Mouse (Mus musculus) forebrain, postnatal 0 days (tissue): Measurements from ENCODE around the gene Mrpl27. TPM values are rescaled to one million over a fixed set of nuclear protein-coding genes. Genes with fewer than 3 reads are reported as not detected.

ENCODE experiments used
- ATAC-seq: fragments of 200-750 bp; cut with Nextera tagmentation; 2 replicates; pipeline ENCODE4 v1.8.0; 2017; ENCODE audit warnings: mild to moderate bottlenecking, moderate library complexity
- DNase-seq: peaks from one replicate; pipeline ENCODE4 v3.0.0-alpha.2; 2015
- H3K27ac ChIP-seq: fragments of 300-500 bp; sonication (generic); 2 replicates; pipeline ENCODE4 v1.5.1; 2014; ENCODE audit warnings: low read depth, mild to moderate bottlenecking, antibody characterized with exemption, low read length, moderate library complexity, mixed read lengths
- H3K27me3 ChIP-seq: fragments of 300-500 bp; sonication (generic); 2 replicates; pipeline ENCODE4 v1.6.1; 2014; ENCODE audit warnings: mild to moderate bottlenecking, low read length, mixed read lengths; ENCODE audit not compliant: insufficient read depth
- H3K36me3 ChIP-seq: fragments of 300-500 bp; sonication (generic); 2 replicates; pipeline ENCODE4 v1.6.1; 2014; ENCODE audit warnings: mild to moderate bottlenecking, moderate library complexity; ENCODE audit not compliant: insufficient read depth
- H3K4me1 ChIP-seq: fragments of 300-500 bp; sonication (generic); 2 replicates; pipeline ENCODE4 v1.6.1; 2014; ENCODE audit warnings: antibody characterized with exemption; ENCODE audit not compliant: insufficient read depth
- H3K4me2 ChIP-seq: fragments of 300-500 bp; sonication (generic); 2 replicates; pipeline ENCODE4 v1.6.1; 2014; ENCODE audit warnings: low read depth, mild to moderate bottlenecking, moderate library complexity
- H3K4me3 ChIP-seq: fragments of 300-500 bp; sonication (generic); 2 replicates; pipeline ENCODE4 v1.5.1; 2014; ENCODE audit warnings: low read depth, low read length, mixed read lengths
- H3K9ac ChIP-seq: fragments of 300-500 bp; sonication (generic); 2 replicates; pipeline ENCODE4 v1.6.1; 2014; ENCODE audit warnings: mild to moderate bottlenecking
- H3K9me3 ChIP-seq: fragments of 300-500 bp; sonication (generic); 2 replicates; pipeline ENCODE4 v1.6.1; 2016; ENCODE audit warnings: low read length
- CTCF ChIP-seq: sonication (generic); IDR thresholded peaks from 2 replicates; pipeline ENCODE4 v1.5.1; 2016; ENCODE audit warnings: antibody characterized with exemption, control low read depth, low read depth
- WGBS: fragments of 180-500 bp; shearing (Covaris S2); extraction: QIAGEN DNeasy Blood & Tissue Kit; methylation state at CpG from one replicate; pipeline ENCODE4 v1.1.7; 2014; 5-methylcytosine and 5-hydroxymethylcytosine counted together
- polyA plus RNA-seq: library from polyadenylated mRNA; unstranded; fragments of >200 nt; fragmentation: Nextera tagmentation; extraction: Ambion mirVana; gene quantifications from 2 replicates; pipeline ENCODE4 v1.2.1, GENCODE M21; 2015
- total RNA-seq: library from RNA; depleted of rRNA; stranded (reverse); fragments of >200 nt; gene quantifications from 2 replicates; pipeline ENCODE4 v1.2.3, GENCODE M21; 2014; rRNA removed

Gene Mrpl27
- total and polyA plus RNA-seq, 2 experiments from 2014 or later = 50.7 to 149 TPM

DNA sequence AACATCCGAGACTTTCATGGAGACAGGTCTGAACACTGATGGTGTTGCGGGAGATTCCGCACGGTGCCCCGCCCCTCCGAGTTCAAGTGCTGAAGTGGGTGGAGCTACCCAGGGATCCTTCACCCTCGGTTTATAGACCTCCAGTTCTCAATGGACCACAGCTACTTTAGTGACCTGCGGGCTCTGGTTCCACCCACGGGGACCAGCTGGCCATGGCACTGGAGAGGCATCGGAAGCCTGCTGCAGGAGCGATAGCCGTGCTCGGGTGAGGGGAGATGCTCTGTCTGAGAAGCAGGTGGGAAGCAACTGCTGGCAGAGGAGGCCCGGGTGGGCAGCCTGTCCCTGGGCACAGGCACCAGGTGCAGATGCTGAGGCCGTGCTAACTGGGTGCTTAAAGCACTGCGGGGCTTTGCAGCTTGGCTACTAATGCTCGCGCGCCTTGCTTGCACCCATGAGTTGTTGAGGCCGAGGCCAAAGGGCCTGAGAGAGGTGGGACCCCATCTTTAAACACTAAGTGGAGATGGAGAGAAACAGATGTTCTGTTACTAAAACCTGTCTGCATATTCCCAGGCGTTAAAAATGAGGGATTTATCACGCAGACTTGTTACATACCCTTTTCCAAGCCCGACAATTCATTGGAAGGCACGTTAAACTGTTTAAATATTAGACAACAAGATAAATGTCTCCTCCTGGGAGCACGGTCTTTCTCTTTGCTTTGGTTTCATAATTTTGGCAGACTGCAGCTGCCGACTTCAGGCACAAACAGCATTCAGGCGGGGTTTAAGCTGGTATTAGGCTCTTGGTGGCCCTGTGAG is 48.0 kb downstream of the Mrpl27 start:
- no peak overlapping the region for H3K9ac ChIP-seq
- ATAC-seq (no peak), DNase-seq (no peak)
- 68% methylated on average over 27 of the region's 27 CpGs for WGBS
- H3K9me3 ChIP-seq = no peaks in the 10 kb centered on the region
- no peak overlapping the region for H3K4me3 ChIP-seq
- H3K36me3 ChIP-seq = no peaks in the 10 kb centered on the region
- H3K4me1 ChIP-seq = no peaks in the 10 kb centered on the region
- no peaks in the 10 kb centered on the region for H3K27me3 ChIP-seq
- no peak overlapping the region for H3K27ac ChIP-seq
- H3K4me2 ChIP-seq = no peak overlapping the region
- TF ChIP-seq CTCF = no peak

DNA sequence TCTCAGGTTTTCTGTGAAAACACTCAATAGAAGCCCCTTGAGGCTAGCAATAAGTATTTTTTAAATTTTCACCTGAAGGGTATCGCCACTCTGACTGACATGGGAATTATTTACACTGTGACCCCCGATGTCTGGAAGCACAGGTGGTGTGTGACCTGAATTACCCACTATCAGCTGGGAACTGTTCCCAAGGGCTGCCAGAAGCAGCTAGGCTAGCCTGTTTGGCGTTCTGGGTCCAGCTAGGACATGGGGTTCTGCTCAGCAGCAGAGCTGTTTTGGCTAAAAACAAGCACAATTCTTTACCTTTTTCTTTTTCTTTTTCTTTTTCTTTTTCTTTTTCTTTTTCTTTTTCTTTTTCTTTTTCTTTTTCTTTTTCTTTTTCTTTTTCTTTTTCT is 48.6 kb downstream of the Mrpl27 start:
- no peaks in the 10 kb centered on the region for H3K9me3 ChIP-seq
- ATAC-seq (no peak), DNase-seq (no peak)
- TF ChIP-seq CTCF = no peak
- 67% methylated on average over 3 of the region's 3 CpGs for WGBS
- no peaks in the 10 kb centered on the region for H3K4me1 ChIP-seq
- no peak overlapping the region for H3K4me3 ChIP-seq
- no peak overlapping the region for H3K4me2 ChIP-seq
- no peaks in the 10 kb centered on the region for H3K36me3 ChIP-seq
- H3K9ac ChIP-seq = no peak overlapping the region
- no peak overlapping the region for H3K27ac ChIP-seq
- no peaks in the 10 kb centered on the region for H3K27me3 ChIP-seq

GRCm38 (mm10) chr11:94704020-94704419 is 50.5 kb downstream of the Mrpl27 start:
- Histone ChIP-seq H3K27me3 (no peaks in the 10 kb centered on the region), H3K4me2 (no peak overlapping the region), H3K9ac (no peak overlapping the region), H3K27ac (no peak overlapping the region), H3K4me3 (no peak overlapping the region), H3K4me1 (no peaks in the 10 kb centered on the region), H3K36me3 (no peaks in the 10 kb centered on the region), H3K9me3 (no peaks in the 10 kb centered on the region)
- 34% methylated on average over 7 of the region's 7 CpGs for whole genome bisulfite sequencing
- peak; percentile 32 for TF ChIP-seq CTCF
- ATAC-seq = no peak
- no peak for DNase-seq

DNA sequence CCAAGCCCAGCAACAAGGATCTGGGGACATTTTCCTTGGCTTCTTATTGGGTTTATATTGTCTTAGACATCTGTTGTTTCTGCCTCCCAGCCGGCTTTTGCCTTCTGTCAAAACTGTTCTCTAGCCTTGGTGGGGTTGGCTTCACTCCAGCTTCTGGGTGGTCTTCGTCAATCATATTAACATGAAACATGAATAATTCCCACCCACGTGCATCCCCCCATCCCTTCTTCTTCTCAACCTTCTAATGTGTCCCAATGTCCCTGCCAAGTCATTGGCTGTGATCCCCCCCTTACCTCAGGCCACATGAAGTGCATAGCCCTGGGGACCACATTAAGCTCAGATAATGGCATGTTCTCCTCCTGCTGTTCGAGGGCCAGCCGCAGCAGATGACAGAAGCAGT is 50.9 kb downstream of the Mrpl27 start, which contains the start of gene Gm11541:
Gm11541 (minus strand) TSS at position 28 of the 400 bp plus-strand sequence.
- H3K27me3 ChIP-seq = no peaks in the 10 kb centered on the region

More for the DNA sequence above, 50.9 kb downstream of the Mrpl27 start, which contains the start of gene Gm11541:
- 49% methylated on average over 5 of the region's 5 CpGs for WGBS
- ATAC-seq (no peak), DNase-seq (peak; percentile 72)
- Histone ChIP-seq H3K4me1 (no peaks in the 10 kb centered on the region), H3K9ac (no peak within 1 kb of the TSS), H3K9me3 (no peaks in the 10 kb centered on the region), H3K36me3 (no peaks in the 10 kb centered on the region), H3K4me3 (no peak within 1 kb of the TSS), H3K27ac (no peak within 1 kb of the TSS), H3K4me2 (no peak within 1 kb of the TSS)
- TF ChIP-seq CTCF = no peak

Other genes with a start within 250 kb of the Mrpl27 start
- gene Cacna1g, start 179.6 kb upstream of the Mrpl27 start, total RNA-seq = 47.1 and 62.9 TPM in 2 replicates
- 5.3 and 5.8 TPM in 2 replicates for gene Cacna1g, start 179.6 kb upstream of the Mrpl27 start, polyA plus RNA-seq
- gene Spata20, start 167.6 kb upstream of the Mrpl27 start, total RNA-seq = 0.92 and 3.1 TPM in 2 replicates
- gene Spata20, start 167.6 kb upstream of the Mrpl27 start, polyA plus RNA-seq = 0.99 and 2.3 TPM in 2 replicates
- 2.0 and 2.5 TPM in 2 replicates for gene Epn3, start 153.8 kb upstream of the Mrpl27 start, total RNA-seq
- 0.96 and 1.4 TPM in 2 replicates for gene Epn3, start 153.8 kb upstream of the Mrpl27 start, polyA plus RNA-seq
- 0.77 and 2.1 TPM in 2 replicates for gene Mycbpap, start 132.0 kb upstream of the Mrpl27 start, total RNA-seq
- 1.5 and 1.7 TPM in 2 replicates for gene Mycbpap, start 132.0 kb upstream of the Mrpl27 start, polyA plus RNA-seq
- 12.2 and 12.6 TPM in 2 replicates for gene Rsad1, start 104.5 kb upstream of the Mrpl27 start, total RNA-seq
- 7.7 and 8.8 TPM in 2 replicates for gene Rsad1, start 104.5 kb upstream of the Mrpl27 start, polyA plus RNA-seq
- gene Chad, start 88.7 kb upstream of the Mrpl27 start, total RNA-seq = not detected in 2 replicates
- gene Chad, start 88.7 kb upstream of the Mrpl27 start, polyA plus RNA-seq = 0.30 and 0.44 TPM in 2 replicates
- 2.6 and 4.3 TPM in 2 replicates for gene Acsf2, start 51.9 kb upstream of the Mrpl27 start, total RNA-seq
- 1.5 and 1.6 TPM in 2 replicates for gene Acsf2, start 51.9 kb upstream of the Mrpl27 start, polyA plus RNA-seq
- gene Lrrc59, start 24.0 kb upstream of the Mrpl27 start, total RNA-seq = 116 and 127 TPM in 2 replicates
- 144 and 145 TPM in 2 replicates for gene Lrrc59, start 24.0 kb upstream of the Mrpl27 start, polyA plus RNA-seq
- 2.4 and 2.5 TPM in 2 replicates for gene Eme1, start 197 bp downstream of the Mrpl27 start, total RNA-seq
- gene Eme1, start 197 bp downstream of the Mrpl27 start, polyA plus RNA-seq = 1.4 and 1.6 TPM in 2 replicates
- gene Xylt2, start 23.7 kb downstream of the Mrpl27 start, total RNA-seq = 24.0 and 34.0 TPM in 2 replicates
- gene Xylt2, start 23.7 kb downstream of the Mrpl27 start, polyA plus RNA-seq = 9.1 and 10.9 TPM in 2 replicates
- gene Gm11541, start 50.7 kb downstream of the Mrpl27 start, total RNA-seq = not detected in 2 replicates
- gene Gm11541, start 50.7 kb downstream of the Mrpl27 start, polyA plus RNA-seq = not detected in 2 replicates
- 0.23 TPM in 1 of 2 replicates, not detected in the other for gene Cdc34b, start 88.0 kb downstream of the Mrpl27 start, total RNA-seq
- gene Cdc34b, start 88.0 kb downstream of the Mrpl27 start, polyA plus RNA-seq = not detected in 2 replicates
- not detected in 2 replicates for gene Tmem92, start 128.9 kb downstream of the Mrpl27 start, total RNA-seq
- 0.07 TPM in 1 of 2 replicates, not detected in the other for gene Tmem92, start 128.9 kb downstream of the Mrpl27 start, polyA plus RNA-seq